Comparison of ENCODE assay signal across 12 mouse cellular contexts in genomic region chr9:60796076-60796475, GRCm38 (mm10). TPM values are rescaled to one million over a fixed set of nuclear protein-coding genes. Genes with fewer than 3 reads are reported as not detected.
DNase-seq lines count a peak whose midpoint lies in the region; ATAC-seq and TF ChIP-seq lines count a peak whose summit lies in the region.
"Had no signal": no experiment of that assay in that cellular context is flagged by ENCODE, and none has a peak within 500 bp of the region (broad histone marks: within the 10 kb centered on the region; RNA-seq: fewer than 3 reads in every experiment).

No protein-coding gene starts in this region.

- no peak for DNase-seq in hindbrain, embryonic 14.5 days (ENCODE audit: low spot score)
- peak; percentile 20 for DNase-seq in right cerebral cortex, adult 18-20 months
- no peak for DNase-seq in right cerebral cortex, postnatal 25 days
- no peak for DNase-seq in cerebellum, adult 2 months
- DNase-seq: cerebellum, adult 11 months; kidney, adult 9 months had no signal

- no peak overlapping the region for H3K27ac ChIP-seq in hindbrain, embryonic 14.5 days
- no peak overlapping the region for H3K27ac ChIP-seq in hindbrain, embryonic 13.5 days
- H3K27ac ChIP-seq in intestine, embryonic 16.5 days (ENCODE audit: low read length) = no peak overlapping the region
- no peak overlapping the region for H3K27ac ChIP-seq in small intestine, adult 2 months (ENCODE audit: insufficient read depth, low read depth, low read length)
- H3K27ac ChIP-seq in forebrain, embryonic 13.5 days = no peak overlapping the region
- no peak overlapping the region for H3K27ac ChIP-seq in cerebellum, adult 2 months (ENCODE audit: insufficient read depth, low read length)
- H3K27ac ChIP-seq: embryonic facial prominence, embryonic 12.5 days; left cerebral cortex, adult 2 months had no signal

- TF ChIP-seq POLR2A in small intestine, adult 2 months (IDR thresholded peaks at IDR 0.05; ENCODE audit: low read depth, low read length) = no peak
- TF ChIP-seq POLR2A in cerebellum, adult 2 months (IDR thresholded peaks at IDR 0.05; ENCODE audit: borderline replicate concordance, insufficient read depth, low read length) = no peak

- peak overlapping the region; percentile 87 for H3K4me2 ChIP-seq in hindbrain, embryonic 14.5 days (replicated peaks)
- H3K4me2 ChIP-seq in hindbrain, embryonic 13.5 days = no peak overlapping the region
- H3K4me2 ChIP-seq in intestine, embryonic 16.5 days (ENCODE audit: low read depth, low read length) = peak overlapping the region; percentile 79
- no peak overlapping the region; the same call in 1 of the 2 replicates for H3K4me2 ChIP-seq in forebrain, embryonic 13.5 days

- WGBS in hindbrain, embryonic 14.5 days = 82% methylated on average over 7 of the region's 7 CpGs
- WGBS in hindbrain, embryonic 13.5 days = 77% methylated on average over 7 of the region's 7 CpGs
- 52% methylated on average over 7 of the region's 7 CpGs for WGBS in intestine, embryonic 16.5 days
- whole genome bisulfite sequencing in small intestine, adult 2 months = 25% methylated on average over 7 of the region's 7 CpGs
- WGBS in forebrain, embryonic 13.5 days = 87% methylated on average over 7 of the region's 7 CpGs
- WGBS in cerebellum, adult 2 months = 77% methylated on average over 7 of the region's 7 CpGs

- no peak for TF ChIP-seq CTCF in small intestine, adult 2 months (IDR thresholded peaks at IDR 0.05; ENCODE audit: extremely low read depth, insufficient read length, insufficient replicate concordance, low read depth, low read length)
- no peak for TF ChIP-seq CTCF in cerebellum, adult 2 months (IDR thresholded peaks at IDR 0.05; ENCODE audit: borderline replicate concordance, insufficient read depth, low read depth, low read length)

- H3K4me3 ChIP-seq in hindbrain, embryonic 14.5 days (replicated peaks; ENCODE audit: low read length) = no peak overlapping the region
- no peak overlapping the region for H3K4me3 ChIP-seq in hindbrain, embryonic 13.5 days
- H3K4me3 ChIP-seq in intestine, embryonic 16.5 days (ENCODE audit: low read length) = peak overlapping the region; percentile 95
- peak overlapping the region; percentile 48 for H3K4me3 ChIP-seq in small intestine, adult 2 months (ENCODE audit: low read depth, low read length)
- H3K4me3 ChIP-seq in forebrain, embryonic 13.5 days = no peak overlapping the region
- H3K4me3 ChIP-seq in cerebellum, adult 2 months (replicated peaks; ENCODE audit: insufficient read depth, low read depth, low read length) = no peak overlapping the region
- H3K4me3 ChIP-seq: embryonic facial prominence, embryonic 12.5 days; left cerebral cortex, adult 2 months had no signal

- no peak for ATAC-seq in hindbrain, embryonic 14.5 days (ENCODE audit: low FRiP score)
- ATAC-seq in hindbrain, embryonic 13.5 days (ENCODE audit: low FRiP score) = no peak
- ATAC-seq in intestine, embryonic 16.5 days = no peak
- no peak for ATAC-seq in forebrain, embryonic 13.5 days

- H3K9me3 ChIP-seq in hindbrain, embryonic 14.5 days (ENCODE audit: control insufficient read depth, low read length) = no peaks in the 10 kb centered on the region
- H3K9me3 ChIP-seq in hindbrain, embryonic 13.5 days = no peaks in the 10 kb centered on the region
- H3K9me3 ChIP-seq in intestine, embryonic 16.5 days (ENCODE audit: control insufficient read depth, low read length) = no peaks in the 10 kb centered on the region
- H3K9me3 ChIP-seq in forebrain, embryonic 13.5 days (replicated peaks) = no peaks in the 10 kb centered on the region
- H3K9me3 ChIP-seq: embryonic facial prominence, embryonic 12.5 days had no signal

- no peak overlapping the region for H3K9ac ChIP-seq in hindbrain, embryonic 14.5 days
- H3K9ac ChIP-seq in hindbrain, embryonic 13.5 days = no peak overlapping the region
- peak overlapping the region; percentile 38 for H3K9ac ChIP-seq in intestine, embryonic 16.5 days (ENCODE audit: low read depth, low read length)
- no peak overlapping the region for H3K9ac ChIP-seq in forebrain, embryonic 13.5 days
- H3K9ac ChIP-seq: embryonic facial prominence, embryonic 12.5 days had no signal

- no peaks in the 10 kb centered on the region for H3K36me3 ChIP-seq in hindbrain, embryonic 14.5 days (replicated peaks; ENCODE audit: control insufficient read depth, insufficient read depth)
- H3K36me3 ChIP-seq in hindbrain, embryonic 13.5 days = no peaks in the 10 kb centered on the region
- H3K36me3 ChIP-seq in intestine, embryonic 16.5 days (ENCODE audit: control insufficient read depth, insufficient read depth, low read length) = no peaks in the 10 kb centered on the region
- no peaks in the 10 kb centered on the region for H3K36me3 ChIP-seq in small intestine, adult 2 months (ENCODE audit: control insufficient read depth, insufficient read depth, low read length)
- H3K36me3 ChIP-seq in forebrain, embryonic 13.5 days (ENCODE audit: poor library complexity, severe bottlenecking) = no peaks in the 10 kb centered on the region
- H3K36me3 ChIP-seq: embryonic facial prominence, embryonic 12.5 days had no signal

- H3K4me1 ChIP-seq in hindbrain, embryonic 14.5 days (replicated peaks; ENCODE audit: control insufficient read depth, insufficient read depth, low read length) = 0 out of 2 replicates have a peak, but pooled peaks cover 5% of the 10 kb centered on the region
- peaks cover 7% of the 10 kb centered on the region; the same call in 1 of the 2 replicates for H3K4me1 ChIP-seq in hindbrain, embryonic 13.5 days (replicated peaks)
- peaks cover 7% of the 10 kb centered on the region; the same call in 1 of the 2 replicates for H3K4me1 ChIP-seq in intestine, embryonic 16.5 days (ENCODE audit: control insufficient read depth, insufficient read depth, low read length)
- peaks cover 18% of the 10 kb centered on the region; the same call in 1 of the 2 replicates for H3K4me1 ChIP-seq in small intestine, adult 2 months (ENCODE audit: control insufficient read depth, insufficient read depth, insufficient read length, low read length)
- H3K4me1 ChIP-seq in forebrain, embryonic 13.5 days = peaks cover 15% of the 10 kb centered on the region
- peaks cover 3% of the 10 kb centered on the region; the same call in 1 of the 2 replicates for H3K4me1 ChIP-seq in cerebellum, adult 2 months (ENCODE audit: control insufficient read depth, insufficient read depth, low read length)

- H3K27me3 ChIP-seq in hindbrain, embryonic 14.5 days (ENCODE audit: control insufficient read depth, insufficient read depth, low read length) = 0 out of 2 replicates have a peak, but pooled peaks cover 2% of the 10 kb centered on the region
- peaks cover 9% of the 10 kb centered on the region; the same call in 1 of the 2 replicates for H3K27me3 ChIP-seq in hindbrain, embryonic 13.5 days
- no peaks in the 10 kb centered on the region for H3K27me3 ChIP-seq in intestine, embryonic 16.5 days (replicated peaks; ENCODE audit: control insufficient read depth, insufficient read depth, low read length)
- no peaks in the 10 kb centered on the region for H3K27me3 ChIP-seq in small intestine, adult 2 months (ENCODE audit: control insufficient read depth, insufficient read depth, low read length)
- H3K27me3 ChIP-seq in forebrain, embryonic 13.5 days = peaks cover 21% of the 10 kb centered on the region
- H3K27me3 ChIP-seq in cerebellum, adult 2 months (ENCODE audit: control insufficient read depth, insufficient read depth, low read length) = no peaks in the 10 kb centered on the region; the same call in 1 of the 2 replicates
- H3K27me3 ChIP-seq: embryonic facial prominence, embryonic 12.5 days had no signal

RNA-seq across cellular contexts. Expression of gene Uaca, which starts 1.7 kb away (rescaled TPM):
- polyA plus RNA-seq in hindbrain, embryonic 14.5 days (2014; fragmentation: Nextera tagmentation; extraction: Ambion mirVana) = 13.2 and 15.2 TPM in 2 replicates
- 22.5 and 23.9 TPM in 2 replicates for polyA plus RNA-seq in hindbrain, embryonic 13.5 days (2015; fragmentation: Nextera tagmentation; extraction: Ambion mirVana)
- 56.8 and 60.7 TPM in 2 replicates for polyA plus RNA-seq in intestine, embryonic 16.5 days (2015; fragmentation: Nextera tagmentation; extraction: Ambion mirVana)
- 7.9 and 23.3 TPM in 2 replicates for polyA plus RNA-seq in small intestine, adult 2 months (2012; rRNA removed)
- 17.6 and 21.0 TPM in 2 replicates for polyA plus RNA-seq in forebrain, embryonic 13.5 days (2015; fragmentation: Nextera tagmentation; extraction: Ambion mirVana)
- polyA plus RNA-seq in cerebellum, adult 2 months (2012; rRNA removed) = 6.7 TPM in 2 replicates

Comparison
In these comparisons a context has a peak if more than half of its experiments do, and no peak if none do; other contexts are left out.
1. H3K4me2 ChIP-seq: peak in hindbrain, embryonic 14.5 days (single experiment) and intestine, embryonic 16.5 days (single experiment); none in hindbrain, embryonic 13.5 days (single experiment) and forebrain, embryonic 13.5 days (single experiment).
2. H3K4me3 ChIP-seq: peak in intestine, embryonic 16.5 days (single experiment) and small intestine, adult 2 months (single experiment); none in hindbrain, embryonic 14.5 days (single experiment), hindbrain, embryonic 13.5 days (single experiment), forebrain, embryonic 13.5 days (single experiment) and cerebellum, adult 2 months (single experiment).